Mouse (Mus musculus) embryonic facial prominence, embryonic 14.5 days (tissue): ENCODE measurements at regions not wholly inside any gene's neighbourhood (a gene's known extent, or its start where the extent isn't known, plus 50 kb on each side); places are given as distances from the start of the nearest gene placed in this dataset.
A peak's percentile ranks its signal among the peaks of the same experiment; 100 is the strongest.

Experiments used
- ATAC-seq: fragments of 200-750 bp; cut with Nextera tagmentation; 2 replicates; pipeline ENCODE4 v1.8.0; 2017; ENCODE audit warnings: low read depth, moderate number of reproducible peaks, moderate TSS enrichment
- DNase-seq: peaks from one replicate; pipeline ENCODE4 v3.0.0-alpha.2; 2015; ENCODE audit warnings: low spot score
- H3K27ac ChIP-seq: fragments of 300-500 bp; sonication (generic); replicated peaks from 2 replicates; pipeline ENCODE4 v1.5.1; 2014; ENCODE audit warnings: low read depth, mild to moderate bottlenecking, low read length, moderate library complexity
- H3K27me3 ChIP-seq: fragments of 300-500 bp; sonication (generic); replicated peaks from 2 replicates; pipeline ENCODE4 v1.6.1; 2014; ENCODE audit warnings: low read length; ENCODE audit not compliant: control insufficient read depth, insufficient read depth
- H3K36me3 ChIP-seq: fragments of 300-500 bp; sonication (generic); 2 replicates; pipeline ENCODE4 v1.6.1; 2014; ENCODE audit warnings: low read length, mixed read lengths; ENCODE audit not compliant: control insufficient read depth, insufficient read depth
- H3K4me1 ChIP-seq: fragments of 300-500 bp; sonication (generic); 2 replicates; pipeline ENCODE4 v1.6.1; 2014; ENCODE audit warnings: antibody characterized with exemption, low read length; ENCODE audit not compliant: control insufficient read depth, insufficient read depth
- H3K4me2 ChIP-seq: fragments of 300-500 bp; sonication (generic); 2 replicates; pipeline ENCODE4 v1.6.1; 2014; ENCODE audit warnings: low read depth, mild to moderate bottlenecking, low read length, moderate library complexity, mixed read lengths
- H3K4me3 ChIP-seq: fragments of 300-500 bp; sonication (generic); 2 replicates; pipeline ENCODE4 v1.5.1; 2014; ENCODE audit warnings: low read depth, mild to moderate bottlenecking, low read length
- H3K9ac ChIP-seq: fragments of 300-500 bp; sonication (generic); 2 replicates; pipeline ENCODE4 v1.6.1; 2014; ENCODE audit warnings: low read depth, mild to moderate bottlenecking, low read length, moderate library complexity, mixed read lengths
- H3K9me3 ChIP-seq: fragments of 300-500 bp; sonication (generic); 2 replicates; pipeline ENCODE4 v1.6.1; 2016; ENCODE audit warnings: low read length; ENCODE audit not compliant: control insufficient read depth
- WGBS: fragments of 180-500 bp; shearing (Covaris S2); extraction: QIAGEN DNeasy Blood & Tissue Kit; methylation state at CpG from one replicate; pipeline ENCODE4 v1.1.7; 2014; 5-methylcytosine and 5-hydroxymethylcytosine counted together

- ATAC-seq, result no peak
- 65% methylated on average over 2 of the region's 2 CpGs for WGBS
Observed at GRCm38 (mm10) chr3:21760516-21761218, 315.8 kb upstream of the Tbl1xr1 start.

GRCm38 (mm10) chr3:21761219-21761600 is 315.2 kb upstream of the Tbl1xr1 start:
- no peak overlapping the region for H3K9ac ChIP-seq
- ATAC-seq (no peak), DNase-seq (no peak)
- no peak overlapping the region for H3K27ac ChIP-seq
- no peaks in the 10 kb centered on the region for H3K4me1 ChIP-seq
- H3K27me3 ChIP-seq, result no peaks in the 10 kb centered on the region
- H3K4me3 ChIP-seq, result no peak overlapping the region
- H3K36me3 ChIP-seq, result no peaks in the 10 kb centered on the region
- H3K4me2 ChIP-seq, result no peak overlapping the region
- peaks cover 3% of the 10 kb centered on the region; the same call in 1 of the 2 replicates for H3K9me3 ChIP-seq

More at GRCm38 (mm10) chr3:21760516-21761218, 315.8 kb upstream of the Tbl1xr1 start:
- Histone ChIP-seq H3K36me3 (no peaks in the 10 kb centered on the region), H3K9ac (no peak overlapping the region), H3K9me3 (peaks cover 7% of the 10 kb centered on the region; the same call in 1 of the 2 replicates), H3K4me2 (no peak overlapping the region), H3K27ac (no peak overlapping the region), H3K4me3 (no peak overlapping the region), H3K4me1 (no peaks in the 10 kb centered on the region), H3K27me3 (no peaks in the 10 kb centered on the region)
- no peak for DNase-seq

GRCm38 (mm10) chr3:21761909-21762308 is 314.5 kb upstream of the Tbl1xr1 start:
- ATAC-seq, result 0 out of 2 replicates have a peak, but pooled peaks have one; percentile 50
- H3K4me1 ChIP-seq, result no peaks in the 10 kb centered on the region
- no peaks in the 10 kb centered on the region for H3K36me3 ChIP-seq
- no peaks in the 10 kb centered on the region for H3K27me3 ChIP-seq
- peak; percentile 68 for DNase-seq
- no peak overlapping the region for H3K4me2 ChIP-seq
- no peak overlapping the region for H3K27ac ChIP-seq
- H3K9ac ChIP-seq, result no peak overlapping the region
- H3K4me3 ChIP-seq, result no peak overlapping the region
- WGBS, result 52% methylated on average over 3 of the region's 3 CpGs
- H3K9me3 ChIP-seq, result no peaks in the 10 kb centered on the region

GRCm38 (mm10) chr3:21768081-21768480 is 308.4 kb upstream of the Tbl1xr1 start:
- H3K27ac ChIP-seq, result no peak overlapping the region
- H3K27me3 ChIP-seq, result no peaks in the 10 kb centered on the region
- no peaks in the 10 kb centered on the region for H3K9me3 ChIP-seq
- H3K9ac ChIP-seq, result no peak overlapping the region
- no peaks in the 10 kb centered on the region for H3K36me3 ChIP-seq
- H3K4me3 ChIP-seq, result no peak overlapping the region
- DNase-seq (no peak), ATAC-seq (no peak)
- peaks cover 8% of the 10 kb centered on the region for H3K4me1 ChIP-seq
- H3K4me2 ChIP-seq, result no peak overlapping the region
- WGBS, result 88% methylated on average over 1 of the region's 1 CpGs

GRCm38 (mm10) chr3:21769920-21770547 is 306.4 kb upstream of the Tbl1xr1 start:
- WGBS, result 47% methylated on average over 9 of the region's 9 CpGs
- H3K27ac ChIP-seq, result no peak overlapping the region
- H3K9me3 ChIP-seq, result no peaks in the 10 kb centered on the region
- H3K4me2 ChIP-seq, result no peak overlapping the region
- H3K27me3 ChIP-seq, result no peaks in the 10 kb centered on the region
- H3K9ac ChIP-seq, result no peak overlapping the region
- DNase-seq (peak; percentile 59), ATAC-seq (peak; percentile 53; the same call in 1 of the 2 replicates)
- no peaks in the 10 kb centered on the region for H3K36me3 ChIP-seq
- no peak overlapping the region for H3K4me3 ChIP-seq
- H3K4me1 ChIP-seq, result peaks cover 8% of the 10 kb centered on the region

- no peak overlapping the region for H3K4me2 ChIP-seq
- no peaks in the 10 kb centered on the region for H3K9me3 ChIP-seq
- H3K4me3 ChIP-seq, result no peak overlapping the region
- peaks cover 8% of the 10 kb centered on the region for H3K4me1 ChIP-seq
- H3K27ac ChIP-seq, result no peak overlapping the region
- ATAC-seq, result no peak
- DNase-seq, result peak; percentile 24
- WGBS, result 55% methylated on average over 4 of the region's 4 CpGs
- H3K9ac ChIP-seq, result no peak overlapping the region
- H3K36me3 ChIP-seq, result no peaks in the 10 kb centered on the region
- no peaks in the 10 kb centered on the region for H3K27me3 ChIP-seq
Observed at GRCm38 (mm10) chr3:21771752-21772298, 304.6 kb upstream of the Tbl1xr1 start.

GRCm38 (mm10) chr3:21774172-21774842 is 302.1 kb upstream of the Tbl1xr1 start:
- Histone ChIP-seq H3K4me1 (peaks cover 8% of the 10 kb centered on the region), H3K27me3 (no peaks in the 10 kb centered on the region), H3K36me3 (no peaks in the 10 kb centered on the region), H3K9ac (no peak overlapping the region), H3K4me2 (no peak overlapping the region), H3K9me3 (no peaks in the 10 kb centered on the region), H3K27ac (no peak overlapping the region), H3K4me3 (no peak overlapping the region)
- no peak for ATAC-seq
- no peak for DNase-seq
- WGBS, result 79% methylated on average over 4 of the region's 4 CpGs

GRCm38 (mm10) chr3:21778789-21779188 is 297.7 kb upstream of the Tbl1xr1 start:
- no peak overlapping the region for H3K4me2 ChIP-seq
- no peak overlapping the region for H3K9ac ChIP-seq
- DNase-seq (peak; percentile 46), ATAC-seq (no peak)
- no peaks in the 10 kb centered on the region for H3K36me3 ChIP-seq
- H3K27ac ChIP-seq, result no peak overlapping the region
- 75% methylated on average over 4 of the region's 4 CpGs for WGBS
- H3K4me1 ChIP-seq, result no peaks in the 10 kb centered on the region
- no peak overlapping the region for H3K4me3 ChIP-seq
- no peaks in the 10 kb centered on the region for H3K27me3 ChIP-seq
- no peaks in the 10 kb centered on the region for H3K9me3 ChIP-seq
